Mouse (Mus musculus) cortical plate, adult 2 months (tissue): ENCODE measurements around the gene Uba52.

Experiments
- CTCF ChIP-seq: fragments of 200-500 bp; IDR thresholded peaks from 2 replicates; pipeline ENCODE4 v1.5.1; 2011; ENCODE audit warnings: mild to moderate bottlenecking, control low read depth, low read length; ENCODE audit not compliant: insufficient read depth; ENCODE audit errors: extremely low read depth
- POLR2A ChIP-seq: fragments of 200-500 bp; IDR thresholded peaks from 2 replicates; pipeline ENCODE4 v1.6.1; 2011; ENCODE audit warnings: mild to moderate bottlenecking, low read length, control low read depth; ENCODE audit not compliant: insufficient read depth; ENCODE audit errors: extremely low read depth

DNA sequence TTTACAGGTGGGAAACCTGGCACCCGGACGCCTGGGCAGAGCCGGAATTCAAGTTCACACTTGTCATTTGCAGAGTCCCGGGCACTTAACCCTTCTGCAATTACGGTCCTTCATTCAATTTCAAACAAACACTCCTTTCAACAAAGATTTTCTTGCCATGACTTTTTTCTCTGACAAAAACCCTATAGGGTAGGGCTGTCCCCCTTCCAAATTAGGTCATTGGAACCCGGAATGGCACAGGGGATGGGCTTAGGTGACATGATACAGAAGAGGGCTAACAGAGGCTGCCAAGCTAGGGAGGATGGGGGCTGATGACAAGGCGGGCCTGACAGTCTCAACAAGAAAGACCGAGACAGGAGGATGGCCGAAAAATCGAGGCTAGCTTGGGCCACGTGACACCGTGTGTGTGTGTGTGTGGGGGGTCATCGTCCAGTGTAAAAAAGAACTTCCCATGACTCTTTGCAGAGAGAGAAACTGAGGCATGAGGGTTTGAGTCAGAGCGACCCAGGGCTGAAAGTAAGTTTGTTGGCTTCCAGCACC is 21.6 kb downstream of the Uba52 start:
- no peak for TF ChIP-seq CTCF
- TF ChIP-seq POLR2A, result no peak
